Mouse (Mus musculus) kidney, adult 2 months (tissue): ENCODE data around the gene Lrrc75a. TPM values are rescaled to one million over a fixed set of nuclear protein-coding genes. Genes with fewer than 3 reads are reported as not detected.
A peak's percentile ranks its signal among the peaks of the same experiment; 100 is the strongest.

Experiments
- DNase-seq: peaks from one replicate; pipeline ENCODE4 v3.0.0; 2021
- H3K27ac ChIP-seq: fragments of 200-500 bp; 2 replicates; pipeline ENCODE4 v1.5.1; 2012; ENCODE audit warnings: low read depth, low read length, control low read depth, inconsistent platforms; ENCODE audit not compliant: insufficient read depth
- H3K27me3 ChIP-seq: fragments of 200-500 bp; replicated peaks from 2 replicates; pipeline ENCODE4 v1.6.1; 2012; ENCODE audit warnings: mild to moderate bottlenecking, moderate library complexity, low read length, inconsistent platforms; ENCODE audit not compliant: control insufficient read depth, insufficient read depth
- H3K36me3 ChIP-seq: fragments of 200-500 bp; 2 replicates; pipeline ENCODE4 v1.6.1; 2012; ENCODE audit warnings: mild to moderate bottlenecking, moderate library complexity, low read length, inconsistent platforms; ENCODE audit not compliant: control insufficient read depth, insufficient read depth
- H3K4me1 ChIP-seq: fragments of 200-500 bp; 2 replicates; pipeline ENCODE4 v1.6.1; 2011; ENCODE audit warnings: low read length; ENCODE audit not compliant: control insufficient read depth, insufficient read depth
- H3K4me3 ChIP-seq: fragments of 200-500 bp; 2 replicates; pipeline ENCODE4 v1.5.1; 2011; ENCODE audit warnings: mild to moderate bottlenecking, low read depth, low read length, control low read depth; ENCODE audit not compliant: insufficient read depth
- CTCF ChIP-seq: fragments of 200-500 bp; conservative IDR thresholded peaks from 2 replicates; pipeline ENCODE4 v1.5.1; 2011; ENCODE audit warnings: low read depth, mild to moderate bottlenecking, control low read depth, low read length, moderate library complexity, mixed read lengths; ENCODE audit not compliant: insufficient read depth, insufficient read length
- POLR2A ChIP-seq: fragments of 200-500 bp; IDR thresholded peaks from one replicate; pipeline ENCODE4 v1.6.1; 2011; ENCODE audit warnings: low read depth, low read length, control low read depth
- WGBS: fragments of 180-500 bp; shearing (Covaris S2); methylation state at CpG from one replicate; pipeline ENCODE4 v1.1.7; 2018; 5-methylcytosine and 5-hydroxymethylcytosine counted together
- polyA plus RNA-seq: library from polyadenylated mRNA; depleted of rRNA; stranded (reverse); fragments of >200 nt; gene quantifications from 2 replicates; pipeline ENCODE4 v1.2.3, GENCODE M21; 2012

Gene Lrrc75a
- polyA plus RNA-seq, 1 experiment: 8.0 TPM

DNA sequence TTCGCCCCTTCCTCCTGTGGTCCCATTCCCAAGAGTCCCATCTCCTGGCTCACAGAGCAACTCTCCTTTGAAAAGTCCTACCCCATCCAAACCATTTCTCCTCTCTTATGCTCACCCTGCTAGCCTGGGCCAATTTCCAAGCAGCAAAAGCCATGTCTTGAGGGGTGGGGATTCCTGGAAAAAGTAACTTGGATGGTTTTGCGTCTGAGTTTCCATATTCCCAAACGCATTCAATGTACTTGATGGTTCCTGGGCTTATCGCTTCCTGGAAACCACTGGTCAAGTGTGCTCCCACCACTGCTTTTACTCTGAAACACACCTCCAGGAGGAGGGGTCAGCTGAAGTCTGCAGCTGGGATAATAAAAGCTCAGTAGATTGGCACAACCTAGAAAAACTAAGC is 9.9 kb downstream of the Lrrc75a start:
- Histone ChIP-seq H3K4me1 (peaks cover 3% of the 10 kb centered on the region; the same call in 1 of the 2 replicates), H3K27ac (no peak overlapping the region), H3K4me3 (no peak overlapping the region), H3K27me3 (no peaks in the 10 kb centered on the region), H3K36me3 (no peaks in the 10 kb centered on the region)
- TF ChIP-seq CTCF (no peak), POLR2A (no peak)
- 77% methylated on average over 4 of the region's 4 CpGs for WGBS
- DNase-seq: no peak

- Histone ChIP-seq H3K4me3 (no peak overlapping the region), H3K27me3 (no peaks in the 10 kb centered on the region), H3K27ac (no peak overlapping the region), H3K4me1 (no peaks in the 10 kb centered on the region), H3K36me3 (no peaks in the 10 kb centered on the region)
- no peak for TF ChIP-seq POLR2A
- no peak for TF ChIP-seq CTCF
- WGBS: 64% methylated on average over 6 of the region's 6 CpGs
- DNase-seq: no peak
These were observed 10.5 kb downstream of the Lrrc75a start for GRCm38 (mm10) chr11:62637806-62638205.

DNA sequence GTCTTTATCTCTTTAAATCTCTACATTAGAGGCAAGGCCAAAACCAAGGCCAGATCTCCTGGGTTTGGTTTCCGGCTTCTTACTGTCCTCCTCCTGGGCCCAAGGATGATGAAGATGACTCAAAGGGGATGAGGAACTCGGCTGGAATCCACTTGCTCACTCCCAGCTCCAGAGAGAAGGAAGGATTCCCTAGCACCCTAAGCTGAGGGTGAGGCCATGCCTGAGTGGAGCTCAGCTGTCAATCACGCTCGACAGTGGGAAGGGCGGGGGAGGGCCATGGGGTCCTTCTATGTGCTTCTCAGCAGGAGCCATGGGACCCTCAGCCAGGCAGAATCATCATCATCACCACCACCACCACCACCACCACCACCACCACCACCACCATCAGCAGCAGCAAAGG is 10.9 kb downstream of the Lrrc75a start:
- no peak overlapping the region for H3K27ac ChIP-seq

GRCm38 (mm10) chr11:62636840-62637221 is 11.5 kb downstream of the Lrrc75a start:
- 70% methylated on average over 3 of the region's 3 CpGs for WGBS
- DNase-seq: peak; percentile 61
- Histone ChIP-seq H3K4me1 (no peaks in the 10 kb centered on the region), H3K4me3 (no peak overlapping the region), H3K27ac (0 out of 2 replicates have a peak overlapping the region, but pooled peaks have one; percentile 6), H3K36me3 (no peaks in the 10 kb centered on the region), H3K27me3 (no peaks in the 10 kb centered on the region)
- no peak for TF ChIP-seq POLR2A
- TF ChIP-seq CTCF: no peak

More for the DNA sequence above, 10.9 kb downstream of the Lrrc75a start:
- TF ChIP-seq POLR2A: no peak
- TF ChIP-seq CTCF: no peak
- 69% methylated on average over 5 of the region's 5 CpGs for WGBS
- Histone ChIP-seq H3K4me3 (no peak overlapping the region), H3K36me3 (no peaks in the 10 kb centered on the region), H3K27me3 (no peaks in the 10 kb centered on the region), H3K4me1 (no peaks in the 10 kb centered on the region)
- DNase-seq: no peak

GRCm38 (mm10) chr11:62636105-62636839 is 12.1 kb downstream of the Lrrc75a start:
- Histone ChIP-seq H3K4me3 (no peak overlapping the region), H3K36me3 (no peaks in the 10 kb centered on the region), H3K27ac (peak overlapping the region; percentile 72), H3K4me1 (no peaks in the 10 kb centered on the region), H3K27me3 (no peaks in the 10 kb centered on the region)
- peak; percentile 49 for DNase-seq
- 59% methylated on average over 11 of the region's 11 CpGs for WGBS
- TF ChIP-seq CTCF (no peak), POLR2A (no peak)

GRCm38 (mm10) chr11:62635406-62635805 is 12.9 kb downstream of the Lrrc75a start:
- H3K4me1 ChIP-seq: no peaks in the 10 kb centered on the region
- H3K4me3 ChIP-seq: no peak overlapping the region
- WGBS: 66% methylated on average over 3 of the region's 3 CpGs
- no peaks in the 10 kb centered on the region for H3K36me3 ChIP-seq
- TF ChIP-seq POLR2A (no peak), CTCF (no peak)
- H3K27me3 ChIP-seq: no peaks in the 10 kb centered on the region
- H3K27ac ChIP-seq: 0 out of 2 replicates have a peak overlapping the region, but pooled peaks have one; percentile 7
- DNase-seq: peak; percentile 33

DNA sequence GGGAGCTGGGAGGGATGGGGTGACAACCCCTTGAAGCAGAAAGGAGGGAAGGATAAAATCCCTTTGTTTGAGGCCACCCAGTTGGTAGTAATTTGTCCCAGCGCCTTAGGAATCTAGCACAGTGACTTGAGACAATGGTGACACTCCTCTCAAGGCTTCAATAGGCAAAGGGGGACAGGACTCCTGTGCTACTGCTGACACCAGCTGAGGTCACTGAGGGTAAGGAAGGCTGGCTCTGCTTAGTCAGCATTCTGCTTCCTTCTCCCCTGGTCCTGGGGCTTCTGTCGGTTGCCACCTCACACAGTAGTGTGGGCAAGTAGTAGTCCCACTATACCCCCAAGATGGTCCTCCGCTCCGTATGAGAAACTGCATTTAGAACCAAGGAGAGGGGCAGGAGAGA is 17.2 kb downstream of the Lrrc75a start:
- WGBS: 77% methylated on average over 4 of the region's 4 CpGs
- Histone ChIP-seq H3K27me3 (no peaks in the 10 kb centered on the region), H3K4me1 (no peaks in the 10 kb centered on the region; the same call in 1 of the 2 replicates), H3K27ac (no peak overlapping the region), H3K36me3 (no peaks in the 10 kb centered on the region), H3K4me3 (no peak overlapping the region)
- TF ChIP-seq CTCF (no peak), POLR2A (no peak)
- DNase-seq: no peak
